Mouse (Mus musculus) kidney, embryonic 15.5 days (tissue): ENCODE measurements around the gene Umad1. TPM values are rescaled to one million over a fixed set of nuclear protein-coding genes. Genes with fewer than 3 reads are reported as not detected.
A peak's percentile ranks its signal among the peaks of the same experiment; 100 is the strongest.

Source experiments
- ATAC-seq: fragments of 200-750 bp; cut with Nextera tagmentation; replicated peaks from 2 replicates; pipeline ENCODE4 v1.8.0; 2017; ENCODE audit warnings: moderate TSS enrichment; ENCODE audit not compliant: low FRiP score
- H3K27ac ChIP-seq: fragments of 300-500 bp; sonication (generic); 2 replicates; pipeline ENCODE4 v1.5.1; 2015; ENCODE audit warnings: mild to moderate bottlenecking, inconsistent platforms
- H3K27me3 ChIP-seq: fragments of 300-500 bp; sonication (generic); 2 replicates; pipeline ENCODE4 v1.6.1; 2015; ENCODE audit warnings: inconsistent platforms
- H3K36me3 ChIP-seq: fragments of 300-500 bp; sonication (generic); 2 replicates; pipeline ENCODE4 v1.6.1; 2015; ENCODE audit warnings: inconsistent platforms
- H3K4me1 ChIP-seq: fragments of 300-500 bp; sonication (generic); 2 replicates; pipeline ENCODE4 v1.6.1; 2015; ENCODE audit warnings: inconsistent platforms
- H3K4me2 ChIP-seq: fragments of 300-500 bp; sonication (generic); 2 replicates; pipeline ENCODE4 v1.6.1; 2015; ENCODE audit warnings: moderate library complexity, mild to moderate bottlenecking, inconsistent platforms
- H3K4me3 ChIP-seq: fragments of 300-500 bp; sonication (generic); replicated peaks from 2 replicates; pipeline ENCODE4 v1.5.1; 2015; ENCODE audit warnings: mild to moderate bottlenecking, inconsistent platforms
- H3K9ac ChIP-seq: fragments of 300-500 bp; sonication (generic); 2 replicates; pipeline ENCODE4 v1.6.1; 2015; ENCODE audit warnings: mild to moderate bottlenecking, inconsistent platforms
- H3K9me3 ChIP-seq: fragments of 300-500 bp; sonication (generic); replicated peaks from 2 replicates; pipeline ENCODE4 v1.6.1; 2016; ENCODE audit warnings: inconsistent platforms
- WGBS: fragments of 180-500 bp; shearing (Covaris S2); methylation state at CpG from one replicate; pipeline ENCODE4 v1.1.7; 2015; ENCODE audit warnings: mixed read lengths; 5-methylcytosine and 5-hydroxymethylcytosine counted together
- polyA plus RNA-seq: library from polyadenylated mRNA; unstranded; fragments of >200 nt; fragmentation: Nextera tagmentation; extraction: Ambion mirVana; gene quantifications from 2 replicates; pipeline ENCODE4 v1.2.1, GENCODE M21; 2015

Umad1 gene
- polyA plus RNA-seq, 1 experiment from 2014 or later, result 24.4 TPM

DNA sequence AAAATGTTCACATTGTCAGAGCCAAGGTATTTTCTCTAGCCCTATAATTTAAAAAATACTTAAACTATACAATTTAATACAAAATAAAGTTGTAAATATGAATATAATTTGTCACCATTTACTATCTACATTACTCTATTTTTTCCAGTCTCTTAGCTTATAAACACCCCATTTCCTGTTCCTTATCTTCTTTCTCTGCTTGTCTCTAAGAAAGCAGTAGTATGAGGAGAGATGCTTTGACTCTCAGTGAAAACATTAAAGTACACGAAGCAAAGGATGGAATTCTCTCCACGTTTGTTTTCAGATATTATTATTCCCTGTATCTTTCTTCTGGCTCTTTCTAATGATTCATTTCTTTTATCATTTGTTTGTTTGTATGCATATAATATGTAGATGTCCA is 99.1 kb downstream of the Umad1 start:
- Histone ChIP-seq H3K9me3 (no peaks in the 10 kb centered on the region), H3K27ac (no peak overlapping the region), H3K9ac (no peak overlapping the region), H3K27me3 (no peaks in the 10 kb centered on the region), H3K36me3 (no peaks in the 10 kb centered on the region), H3K4me3 (no peak overlapping the region), H3K4me1 (peaks cover 5% of the 10 kb centered on the region), H3K4me2 (no peak overlapping the region)
- 67% methylated on average over 2 of the region's 2 CpGs for WGBS
- no peak for ATAC-seq

DNA sequence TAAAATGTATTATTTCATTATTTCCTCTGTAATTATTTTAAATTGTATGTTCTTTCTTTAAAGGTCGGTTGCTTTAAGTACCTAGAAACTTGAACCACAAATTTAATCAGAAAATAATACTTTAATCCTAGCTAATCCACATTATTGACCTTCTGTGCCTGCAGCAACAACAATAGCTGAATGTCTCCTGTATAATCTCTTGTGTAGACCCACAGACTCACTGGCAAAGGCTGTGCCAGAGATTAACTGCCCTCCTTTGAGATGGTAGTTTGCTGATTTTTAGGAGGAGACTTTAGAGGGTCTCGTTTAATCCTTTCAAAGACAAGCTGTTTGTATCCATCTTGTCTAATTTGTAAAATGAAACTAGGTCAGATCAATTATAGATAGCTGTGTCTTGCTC is 99.7 kb downstream of the Umad1 start:
- 83% methylated on average over 2 of the region's 2 CpGs for WGBS
- Histone ChIP-seq H3K4me2 (no peak overlapping the region), H3K27me3 (no peaks in the 10 kb centered on the region), H3K9ac (no peak overlapping the region), H3K36me3 (no peaks in the 10 kb centered on the region), H3K9me3 (no peaks in the 10 kb centered on the region), H3K27ac (no peak overlapping the region), H3K4me1 (peaks cover under 1% of the 10 kb centered on the region; the same call in 1 of the 2 replicates), H3K4me3 (no peak overlapping the region)
- ATAC-seq, result no peak

GRCm38 (mm10) chr6:8360805-8361204 is 101.7 kb downstream of the Umad1 start:
- H3K27ac ChIP-seq, result no peak overlapping the region
- H3K36me3 ChIP-seq, result no peaks in the 10 kb centered on the region
- WGBS, result 81% methylated on average over 7 of the region's 7 CpGs
- ATAC-seq, result no peak
- H3K4me2 ChIP-seq, result no peak overlapping the region
- H3K4me3 ChIP-seq, result no peak overlapping the region
- no peaks in the 10 kb centered on the region for H3K9me3 ChIP-seq
- peaks cover 6% of the 10 kb centered on the region; the same call in 1 of the 2 replicates for H3K4me1 ChIP-seq
- no peaks in the 10 kb centered on the region for H3K27me3 ChIP-seq
- H3K9ac ChIP-seq, result no peak overlapping the region

- WGBS, result 56% methylated on average over 12 of the region's 12 CpGs
- no peak overlapping the region for H3K9ac ChIP-seq
- H3K27ac ChIP-seq, result no peak overlapping the region
- no peak overlapping the region for H3K4me2 ChIP-seq
- peaks cover 6% of the 10 kb centered on the region; the same call in 1 of the 2 replicates for H3K4me1 ChIP-seq
- no peaks in the 10 kb centered on the region for H3K27me3 ChIP-seq
- H3K36me3 ChIP-seq, result no peaks in the 10 kb centered on the region
- no peak overlapping the region for H3K4me3 ChIP-seq
- ATAC-seq, result peak; percentile 73
- H3K9me3 ChIP-seq, result no peaks in the 10 kb centered on the region
Measured at GRCm38 (mm10) chr6:8364033-8364756, 105.1 kb downstream of the Umad1 start.

GRCm38 (mm10) chr6:8364757-8365150 is 105.7 kb downstream of the Umad1 start:
- WGBS, result 81% methylated on average over 11 of the region's 11 CpGs
- Histone ChIP-seq H3K4me1 (peaks cover 6% of the 10 kb centered on the region; the same call in 1 of the 2 replicates), H3K27ac (no peak overlapping the region), H3K27me3 (no peaks in the 10 kb centered on the region), H3K9me3 (no peaks in the 10 kb centered on the region), H3K4me3 (no peak overlapping the region), H3K36me3 (no peaks in the 10 kb centered on the region), H3K9ac (no peak overlapping the region), H3K4me2 (no peak overlapping the region)
- no peak for ATAC-seq

DNA sequence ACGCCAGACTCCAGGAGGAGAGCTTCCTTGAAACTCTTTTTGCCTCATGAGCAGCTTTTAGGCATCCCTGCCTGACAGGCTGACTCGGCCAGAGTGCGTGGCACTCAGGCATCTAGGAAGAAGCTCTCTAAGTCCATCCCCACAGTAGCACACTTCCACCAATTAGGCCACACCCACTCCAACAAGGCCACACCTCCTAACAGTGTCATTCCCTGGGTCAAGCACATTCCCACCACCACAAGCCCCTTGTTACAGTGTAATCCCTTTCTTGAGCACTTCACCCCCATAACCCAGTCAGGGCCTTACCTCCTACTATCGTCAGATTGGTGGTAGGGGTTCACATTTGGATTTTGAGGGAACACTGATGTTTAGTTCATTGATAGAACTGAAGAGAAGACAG is 108.6 kb downstream of the Umad1 start:
- 97% methylated on average over 4 of the region's 4 CpGs for WGBS
- H3K9ac ChIP-seq, result no peak overlapping the region
- no peak overlapping the region for H3K4me2 ChIP-seq

GRCm38 (mm10) chr6:8368198-8368864 is 109.2 kb downstream of the Umad1 start:
- Histone ChIP-seq H3K36me3 (no peaks in the 10 kb centered on the region), H3K9me3 (no peaks in the 10 kb centered on the region), H3K4me2 (no peak overlapping the region), H3K4me3 (no peak overlapping the region), H3K4me1 (peaks cover 8% of the 10 kb centered on the region; the same call in 1 of the 2 replicates), H3K27me3 (no peaks in the 10 kb centered on the region), H3K27ac (no peak overlapping the region), H3K9ac (no peak overlapping the region)
- no peak for ATAC-seq
- 78% methylated on average over 2 of the region's 2 CpGs for WGBS

More for the DNA sequence above, 108.6 kb downstream of the Umad1 start:
- H3K27me3 ChIP-seq, result no peaks in the 10 kb centered on the region
- H3K4me3 ChIP-seq, result no peak overlapping the region
- peaks cover 8% of the 10 kb centered on the region; the same call in 1 of the 2 replicates for H3K4me1 ChIP-seq
- no peak for ATAC-seq
- H3K9me3 ChIP-seq, result no peaks in the 10 kb centered on the region
- H3K36me3 ChIP-seq, result no peaks in the 10 kb centered on the region
- no peak overlapping the region for H3K27ac ChIP-seq

- Histone ChIP-seq H3K27ac (no peak overlapping the region), H3K27me3 (no peaks in the 10 kb centered on the region), H3K9ac (no peak overlapping the region), H3K4me1 (0 out of 2 replicates have a peak, but pooled peaks cover 5% of the 10 kb centered on the region), H3K9me3 (no peaks in the 10 kb centered on the region), H3K36me3 (no peaks in the 10 kb centered on the region), H3K4me3 (no peak overlapping the region), H3K4me2 (no peak overlapping the region)
- WGBS, result 73% methylated on average over 3 of the region's 3 CpGs
- peak; percentile 71; the same call in 1 of the 2 replicates for ATAC-seq
Measured at GRCm38 (mm10) chr6:8370624-8371023, 111.5 kb downstream of the Umad1 start.

- no peak for ATAC-seq
- WGBS, result 68% methylated on average over 2 of the region's 2 CpGs
Measured at GRCm38 (mm10) chr6:8373051-8373450, 114.0 kb downstream of the Umad1 start.

DNA sequence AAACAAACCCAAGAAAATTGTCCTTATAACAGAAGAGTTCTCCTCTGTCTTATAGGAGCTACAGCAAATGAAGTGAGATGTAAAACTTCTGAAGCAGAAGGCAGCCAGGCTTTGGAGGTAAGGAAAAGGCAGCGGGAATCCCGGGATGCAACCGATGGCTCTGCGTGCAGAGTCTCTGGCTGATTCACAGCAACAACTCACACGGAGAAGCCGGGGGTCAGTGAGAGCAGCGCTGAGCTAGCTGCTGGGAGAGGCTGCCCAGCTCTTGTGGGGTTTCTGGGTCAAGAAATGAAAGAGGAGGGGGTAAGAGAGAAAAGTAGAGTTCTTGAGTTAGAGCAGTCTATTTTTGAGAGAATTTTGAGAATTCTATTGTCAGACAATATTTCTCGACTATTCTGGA is 114.8 kb downstream of the Umad1 start:
- no peak overlapping the region for H3K4me3 ChIP-seq
- H3K4me1 ChIP-seq, result 0 out of 2 replicates have a peak, but pooled peaks cover 5% of the 10 kb centered on the region
- H3K9ac ChIP-seq, result no peak overlapping the region
- 0 out of 2 replicates have a peak overlapping the region, but pooled peaks have one; percentile 21 for H3K4me2 ChIP-seq
- no peaks in the 10 kb centered on the region for H3K27me3 ChIP-seq
- WGBS, result 54% methylated on average over 8 of the region's 8 CpGs
- peaks cover 3% of the 10 kb centered on the region; the same call in 1 of the 2 replicates for H3K36me3 ChIP-seq
- no peaks in the 10 kb centered on the region for H3K9me3 ChIP-seq
- no peak for ATAC-seq
- H3K27ac ChIP-seq, result no peak overlapping the region

More at GRCm38 (mm10) chr6:8373051-8373450, 114.0 kb downstream of the Umad1 start:
- Histone ChIP-seq H3K4me3 (no peak overlapping the region), H3K9me3 (no peaks in the 10 kb centered on the region), H3K27me3 (no peaks in the 10 kb centered on the region), H3K4me1 (0 out of 2 replicates have a peak, but pooled peaks cover 5% of the 10 kb centered on the region), H3K4me2 (no peak overlapping the region), H3K27ac (no peak overlapping the region), H3K9ac (no peak overlapping the region), H3K36me3 (peaks cover 3% of the 10 kb centered on the region; the same call in 1 of the 2 replicates)

- Histone ChIP-seq H3K9ac (no peak overlapping the region), H3K4me2 (no peak overlapping the region), H3K4me3 (no peak overlapping the region), H3K36me3 (peaks cover 3% of the 10 kb centered on the region; the same call in 1 of the 2 replicates), H3K27ac (no peak overlapping the region), H3K4me1 (0 out of 2 replicates have a peak, but pooled peaks cover 5% of the 10 kb centered on the region), H3K27me3 (no peaks in the 10 kb centered on the region), H3K9me3 (no peaks in the 10 kb centered on the region)
- 63% methylated on average over 6 of the region's 6 CpGs for WGBS
- ATAC-seq, result no peak
Measured at GRCm38 (mm10) chr6:8374290-8374689, 115.2 kb downstream of the Umad1 start.

DNA sequence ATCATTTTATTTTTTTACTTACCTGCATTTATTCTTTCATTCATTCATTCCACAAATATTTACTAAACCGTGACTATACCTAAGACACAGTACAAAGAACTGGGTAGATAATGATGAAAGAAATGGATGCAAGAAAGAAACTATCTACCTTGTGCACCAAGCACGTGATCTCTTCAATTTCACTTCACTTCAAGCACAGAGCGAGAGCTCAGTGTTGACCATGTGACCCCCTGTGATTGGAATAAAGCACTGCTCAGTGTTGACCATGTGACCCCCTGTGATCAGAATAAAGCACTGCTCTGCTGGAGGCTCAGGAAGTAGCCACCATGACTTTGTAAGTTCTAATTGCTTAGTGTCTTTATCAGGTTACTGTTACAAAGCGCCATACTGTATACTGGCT is 115.6 kb downstream of the Umad1 start:
- Histone ChIP-seq H3K27ac (no peak overlapping the region), H3K4me2 (no peak overlapping the region), H3K9ac (no peak overlapping the region), H3K27me3 (no peaks in the 10 kb centered on the region), H3K4me1 (0 out of 2 replicates have a peak, but pooled peaks cover 5% of the 10 kb centered on the region), H3K36me3 (peaks cover 3% of the 10 kb centered on the region; the same call in 1 of the 2 replicates), H3K9me3 (no peaks in the 10 kb centered on the region), H3K4me3 (no peak overlapping the region)
- ATAC-seq, result no peak
- WGBS, result 94% methylated on average over 4 of the region's 4 CpGs
